ENCODE assay signal across 11 mouse cellular contexts in the genomic region with DNA sequence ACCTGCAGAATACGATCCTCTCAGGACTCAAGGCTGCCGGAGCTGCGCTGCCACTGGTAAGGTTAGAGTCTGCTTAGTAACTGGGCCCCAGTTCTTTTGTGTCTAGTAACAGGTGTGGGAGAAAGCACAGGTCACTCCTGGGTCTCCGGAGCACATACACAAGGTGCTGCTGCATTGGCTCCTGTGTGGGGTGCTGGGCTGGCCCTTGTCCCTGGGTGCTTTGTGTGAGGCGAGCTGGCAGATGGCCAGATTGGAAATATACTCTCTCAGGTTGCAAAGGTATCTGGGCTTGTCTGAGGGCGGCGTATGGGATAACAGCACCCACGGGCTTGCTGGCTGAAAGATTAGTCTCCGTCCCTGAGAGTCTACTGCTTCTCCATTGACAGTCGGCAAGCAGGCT. TPM values are rescaled to one million over a fixed set of nuclear protein-coding genes. Genes with fewer than 3 reads are reported as not detected.
DNase-seq lines count a peak whose midpoint lies in the region; ATAC-seq and TF ChIP-seq lines count a peak whose summit lies in the region.
"Had no signal": no experiment of that assay in that cellular context is flagged by ENCODE, and none has a peak within 500 bp of the region (broad histone marks: within the 10 kb centered on the region; RNA-seq: fewer than 3 reads in every experiment).

No protein-coding gene starts in this region.

- H3K36me3 ChIP-seq in lung, embryonic 16.5 days (ENCODE audit: control insufficient read depth, insufficient read depth, low read length): no peaks in the 10 kb centered on the region
- no peaks in the 10 kb centered on the region for H3K36me3 ChIP-seq in forebrain, embryonic 14.5 days (ENCODE audit: control insufficient read depth, insufficient read depth, low read length)
- H3K36me3 ChIP-seq: hindbrain, embryonic 10.5 days; neural tube, embryonic 13.5 days had no signal

- peak; percentile 31 for ATAC-seq in lung, embryonic 16.5 days (ENCODE audit: low read depth)
- ATAC-seq in forebrain, embryonic 14.5 days: no peak

- no peak overlapping the region for H3K4me3 ChIP-seq in lung, embryonic 16.5 days (ENCODE audit: low read length)
- H3K4me3 ChIP-seq in lung, adult 2 months (replicated peaks; ENCODE audit: extremely low read depth, low read depth, low read length): no peak overlapping the region
- no peak overlapping the region for H3K4me3 ChIP-seq in forebrain, embryonic 14.5 days (ENCODE audit: low read depth, low read length)
- H3K4me3 ChIP-seq: hindbrain, embryonic 10.5 days; megakaryocyte, embryonic 14.5 days; neural tube, embryonic 13.5 days had no signal

- no peak for TF ChIP-seq POLR2A in lung, adult 2 months (IDR thresholded peaks at IDR 0.05; ENCODE audit: borderline replicate concordance, extremely low read depth, low read depth, low read length)

- no peak overlapping the region for H3K9ac ChIP-seq in lung, embryonic 16.5 days (ENCODE audit: low read length)
- no peak overlapping the region for H3K9ac ChIP-seq in forebrain, embryonic 14.5 days (ENCODE audit: low read length)
- H3K9ac ChIP-seq: neural tube, embryonic 13.5 days had no signal

- H3K27ac ChIP-seq in lung, embryonic 16.5 days (ENCODE audit: low read length): no peak overlapping the region
- H3K27ac ChIP-seq in forebrain, embryonic 14.5 days (ENCODE audit: low read depth, low read length): no peak overlapping the region
- H3K27ac ChIP-seq: hindbrain, embryonic 10.5 days; neural tube, embryonic 13.5 days had no signal

- no peak overlapping the region for H3K4me2 ChIP-seq in lung, embryonic 16.5 days (ENCODE audit: low read depth, low read length)
- no peak overlapping the region for H3K4me2 ChIP-seq in forebrain, embryonic 14.5 days (ENCODE audit: low read length)
- H3K4me2 ChIP-seq: neural tube, embryonic 13.5 days had no signal

- no peaks in the 10 kb centered on the region for H3K9me3 ChIP-seq in lung, embryonic 16.5 days (ENCODE audit: control insufficient read depth, low read length)
- no peaks in the 10 kb centered on the region for H3K9me3 ChIP-seq in forebrain, embryonic 14.5 days (replicated peaks; ENCODE audit: control insufficient read depth, low read length)
- H3K9me3 ChIP-seq: hindbrain, embryonic 10.5 days; megakaryocyte, embryonic 14.5 days; neural tube, embryonic 13.5 days had no signal

- H3K4me1 ChIP-seq in lung, embryonic 16.5 days (replicated peaks; ENCODE audit: control insufficient read depth, insufficient read depth, low read length): peaks cover 4% of the 10 kb centered on the region
- peaks cover 4% of the 10 kb centered on the region for H3K4me1 ChIP-seq in lung, adult 2 months (ENCODE audit: control insufficient read depth, insufficient read depth, low read length)
- peaks cover 5% of the 10 kb centered on the region; the same call in 1 of the 2 replicates for H3K4me1 ChIP-seq in forebrain, embryonic 14.5 days (ENCODE audit: control insufficient read depth, insufficient read depth, low read length)

- no peak for TF ChIP-seq CTCF in lung, adult 2 months (IDR thresholded peaks at IDR 0.05; ENCODE audit: insufficient read depth, low read length)

- H3K27me3 ChIP-seq in lung, embryonic 16.5 days (ENCODE audit: control insufficient read depth, insufficient read depth, low read depth, low read length): no peaks in the 10 kb centered on the region
- no peaks in the 10 kb centered on the region for H3K27me3 ChIP-seq in forebrain, embryonic 14.5 days (replicated peaks; ENCODE audit: control insufficient read depth, insufficient read depth, low read length)
- H3K27me3 ChIP-seq: megakaryocyte, embryonic 14.5 days; neural tube, embryonic 13.5 days had no signal

- 70% methylated on average over 10 of the region's 10 CpGs for WGBS in lung, embryonic 16.5 days
- 76% methylated on average over 10 of the region's 10 CpGs for WGBS in lung, adult 2 months
- WGBS in forebrain, embryonic 14.5 days: 84% methylated on average over 10 of the region's 10 CpGs

- DNase-seq in cerebellum, adult 11-12 months: peak; percentile 48
- DNase-seq in cerebellum, postnatal 10 days: no peak
- DNase-seq in lung, adult 2 months: no peak
- DNase-seq in kidney, adult 9 months: peak; percentile 51
- DNase-seq in testis, postnatal 10 days (ENCODE audit: low spot score): peak; percentile 51
- DNase-seq in frontal cortex, postnatal 25 days (ENCODE audit: low spot score in 2 of 2): no peak
- no peak for DNase-seq in forebrain, embryonic 14.5 days (ENCODE audit: low spot score)

RNA-seq across cellular contexts. Expression of a gene that starts 27.5 kb away (rescaled TPM):
- polyA plus RNA-seq in lung, embryonic 16.5 days (2015; fragmentation: Nextera tagmentation; extraction: Ambion mirVana): 27.9 and 29.0 TPM in 2 replicates
- polyA plus RNA-seq in lung, adult 2 months (2012; rRNA removed): 21.7 and 25.1 TPM in 2 replicates
- 10.2 and 14.6 TPM in 2 replicates for polyA plus RNA-seq in forebrain, embryonic 14.5 days (2014; fragmentation: Nextera tagmentation; extraction: Ambion mirVana)

Comparison
In these comparisons a context has a peak if more than half of its experiments do, and no peak if none do; other contexts are left out.
1. DNase-seq: peak in cerebellum, adult 11-12 months (single experiment), kidney, adult 9 months (single experiment) and testis, postnatal 10 days (single experiment); none in cerebellum, postnatal 10 days (0 of 2), lung, adult 2 months (single experiment), frontal cortex, postnatal 25 days (0 of 2) and forebrain, embryonic 14.5 days (single experiment).